Mouse (Mus musculus) CH12.LX (cell line): ENCODE results near the gene Hspa1l.

ENCODE experiments used
- CHD2 ChIP-seq: IDR thresholded peaks from 2 replicates; pipeline ENCODE4 v1.6.1; 2011; ENCODE audit warnings: low read length, improper control_type of control experiment
- CTCF ChIP-seq, 2 experiments: IDR thresholded peaks in 1 of 2; conservative IDR thresholded peaks in 1 of 2; 2 replicates each; pipeline ENCODE4 v1.5.1; 2011 to 2012; ENCODE audit warnings: low read depth in 2 of 2, low read length in 2 of 2, improper control_type of control experiment in 1 of 2, inconsistent platforms in 1 of 2, mild to moderate bottlenecking in 1 of 2, moderate library complexity in 1 of 2
- EP300 ChIP-seq: IDR thresholded peaks from 2 replicates; pipeline ENCODE4 v1.6.1; 2011; ENCODE audit warnings: low read length, improper control_type of control experiment
- JUN ChIP-seq: IDR thresholded peaks from 2 replicates; pipeline ENCODE4 v1.6.1; 2011; ENCODE audit warnings: low read depth, mild to moderate bottlenecking, low read length, improper control_type of control experiment, moderate library complexity; ENCODE audit not compliant: insufficient read depth
- MAX ChIP-seq: IDR thresholded peaks from 2 replicates; pipeline ENCODE4 v1.6.1; 2011; ENCODE audit warnings: low read length, improper control_type of control experiment
- POLR2A ChIP-seq: IDR thresholded peaks from 2 replicates; pipeline ENCODE4 v1.6.1; 2011; ENCODE audit warnings: low read depth, mild to moderate bottlenecking, improper control_type of control experiment, low read length
- ZKSCAN1 ChIP-seq: IDR thresholded peaks from 2 replicates; pipeline ENCODE4 v1.6.1; 2012; ENCODE audit warnings: low read depth, inconsistent platforms, low read length, improper control_type of control experiment, borderline replicate concordance

DNA sequence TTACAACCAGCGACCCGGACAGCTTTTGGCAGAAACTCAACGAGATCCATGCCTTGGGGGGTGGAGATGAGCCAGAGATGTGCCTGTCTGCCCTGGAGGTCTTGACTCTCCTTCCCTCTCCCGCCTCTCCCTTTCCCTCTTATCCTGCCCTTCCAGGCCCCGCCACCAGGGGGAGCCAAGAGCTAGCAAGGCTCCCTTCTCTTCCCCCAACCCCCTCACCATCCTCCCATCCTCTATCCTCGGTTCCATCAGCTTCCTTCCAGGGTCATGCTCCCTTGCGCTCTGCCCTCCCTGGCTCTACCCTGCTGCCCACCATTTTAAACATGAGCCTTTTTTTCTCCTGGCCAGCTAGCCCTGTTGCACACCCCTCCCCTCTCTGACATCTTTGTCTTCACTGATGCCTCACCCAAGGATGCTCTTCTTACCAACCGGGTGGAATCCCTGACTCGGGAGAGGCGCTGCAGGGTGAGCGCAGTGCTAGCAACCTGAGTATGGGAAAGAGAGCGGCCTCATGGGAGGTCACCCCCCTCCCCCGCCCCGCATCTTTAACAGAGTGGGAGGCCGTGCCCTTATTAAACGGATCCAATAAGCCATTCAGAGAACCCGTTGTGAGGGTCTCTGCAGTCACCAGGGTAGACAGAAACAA lies 48.8 kb downstream of the Hspa1l start:
- TF ChIP-seq POLR2A (no peak), EP300 (no peak), CTCF (conservative IDR thresholded peaks at IDR 0.05 in 1 of 2, IDR thresholded peaks at IDR 0.05 in 1 of 2; ENCODE audit: low read depth in 2 of 2, low read length in 2 of 2) (peak; percentile 78 to 97), CHD2 (no peak), JUN (no peak), ZKSCAN1 (no peak), MAX (no peak)
